Mouse (Mus musculus): ENCODE measurements around the gene Cblc. TPM values are rescaled to one million over a fixed set of nuclear protein-coding genes. Genes with fewer than 3 reads are reported as not detected.

The Cblc gene
- polyA plus RNA-seq, 1 experiment from 2014 or later = not detected

DNA sequence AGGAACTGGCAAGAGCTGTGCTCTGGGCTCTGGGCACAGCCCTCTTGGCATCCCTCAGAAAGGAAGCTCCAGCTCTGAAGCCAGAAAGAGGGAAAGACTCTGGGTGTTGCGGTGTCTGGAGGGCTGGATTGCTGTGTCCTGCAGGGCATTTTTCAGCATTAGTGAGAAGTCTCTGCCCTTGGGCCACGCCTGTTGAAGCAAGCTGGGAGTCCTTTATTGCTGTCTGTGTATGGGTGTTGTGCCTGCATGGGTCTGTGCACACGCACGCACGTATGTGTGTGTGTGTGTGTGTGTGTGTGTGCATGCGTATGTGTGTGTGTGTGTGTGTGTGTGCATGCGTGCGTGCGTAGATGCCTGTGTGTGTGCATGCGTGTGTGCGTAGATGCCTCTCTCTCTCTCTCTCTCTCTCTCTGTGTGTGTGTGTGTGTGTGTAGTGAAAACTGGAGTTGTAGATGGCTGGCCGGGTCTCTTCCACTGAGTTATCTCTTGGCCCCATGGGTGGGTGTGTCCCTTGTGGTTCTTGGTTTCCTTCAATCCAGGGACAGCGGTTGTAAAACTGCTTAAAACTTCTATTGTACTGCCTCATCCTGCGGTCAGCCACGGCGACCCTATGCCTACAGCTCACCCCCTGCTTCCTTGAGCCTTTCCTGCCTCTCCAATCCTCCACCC is 60.1 kb downstream of the Cblc start:
- ATAC-seq (no peak), DNase-seq (ENCODE audit: low spot score) (no peak)
- H3K36me3 ChIP-seq (ENCODE audit: control insufficient read depth, insufficient read depth, low read length) = peaks cover 53% of the 10 kb centered on the region
- no peaks in the 10 kb centered on the region for H3K4me1 ChIP-seq (ENCODE audit: control insufficient read depth, insufficient read depth, low read length)
- 97% methylated on average over 16 of the region's 16 CpGs for WGBS
- H3K4me2 ChIP-seq (ENCODE audit: low read length) = no peak overlapping the region
- no peaks in the 10 kb centered on the region for H3K9me3 ChIP-seq (replicated peaks; ENCODE audit: control insufficient read depth, low read length)
- H3K27me3 ChIP-seq (replicated peaks; ENCODE audit: control insufficient read depth, insufficient read depth, low read length) = no peaks in the 10 kb centered on the region
- no peak overlapping the region for H3K4me3 ChIP-seq (ENCODE audit: low read depth, low read length)
- no peak overlapping the region for H3K9ac ChIP-seq (ENCODE audit: low read length)
- H3K27ac ChIP-seq (ENCODE audit: low read depth, low read length) = no peak overlapping the region

- Histone ChIP-seq H3K4me1 (ENCODE audit: control insufficient read depth, insufficient read depth, low read length) (no peaks in the 10 kb centered on the region), H3K27me3 (replicated peaks; ENCODE audit: control insufficient read depth, insufficient read depth, low read length) (no peaks in the 10 kb centered on the region), H3K27ac (ENCODE audit: low read depth, low read length) (no peak overlapping the region), H3K9ac (ENCODE audit: low read length) (no peak overlapping the region), H3K36me3 (ENCODE audit: control insufficient read depth, insufficient read depth, low read length) (peaks cover 75% of the 10 kb centered on the region), H3K4me3 (ENCODE audit: low read depth, low read length) (no peak overlapping the region), H3K9me3 (replicated peaks; ENCODE audit: control insufficient read depth, low read length) (no peaks in the 10 kb centered on the region), H3K4me2 (ENCODE audit: low read length) (no peak overlapping the region)
- ATAC-seq (no peak), DNase-seq (ENCODE audit: low spot score) (no peak)
- WGBS = 85% methylated on average over 10 of the region's 10 CpGs
Measured at GRCm38 (mm10) chr7:19734178-19734666, 62.4 kb downstream of the Cblc start.

Other genes with a start within 250 kb of the Cblc start
- 12.6 and 13.5 TPM in 2 replicates for gene Ppp1r37, start 233.7 kb downstream of the Cblc start, polyA plus RNA-seq (2014; fragmentation: Nextera tagmentation; extraction: Ambion mirVana)
- 0.15 TPM in 1 of 2 replicates, not detected in the other for gene Zfp296, start 219.5 kb downstream of the Cblc start, polyA plus RNA-seq (2014; fragmentation: Nextera tagmentation; extraction: Ambion mirVana)
- gene Gemin7, start 219.2 kb downstream of the Cblc start, polyA plus RNA-seq (2014; fragmentation: Nextera tagmentation; extraction: Ambion mirVana) = 134 and 146 TPM in 2 replicates
- 27.1 and 40.1 TPM in 2 replicates for gene Clasrp, start 192.3 kb downstream of the Cblc start, polyA plus RNA-seq (2014; fragmentation: Nextera tagmentation; extraction: Ambion mirVana)
- 2.8 and 3.0 TPM in 2 replicates for gene Relb, start 167.4 kb downstream of the Cblc start, polyA plus RNA-seq (2014; fragmentation: Nextera tagmentation; extraction: Ambion mirVana)
- 86.4 and 94.9 TPM in 2 replicates for gene Clptm1, start 131.8 kb downstream of the Cblc start, polyA plus RNA-seq (2014; fragmentation: Nextera tagmentation; extraction: Ambion mirVana)
- not detected in 2 replicates for gene Apoc2, start 118.9 kb downstream of the Cblc start, polyA plus RNA-seq (2014; fragmentation: Nextera tagmentation; extraction: Ambion mirVana)
- not detected in 2 replicates for gene Gm44805, start 115.4 kb downstream of the Cblc start, polyA plus RNA-seq (2014; fragmentation: Nextera tagmentation; extraction: Ambion mirVana)
- gene Apoc4, start 115.3 kb downstream of the Cblc start, polyA plus RNA-seq (2014; fragmentation: Nextera tagmentation; extraction: Ambion mirVana) = not detected in 2 replicates
- gene Apoc1, start 104.1 kb downstream of the Cblc start, polyA plus RNA-seq (2014; fragmentation: Nextera tagmentation; extraction: Ambion mirVana) = 1.0 and 1.4 TPM in 2 replicates
- gene Apoe, start 97.6 kb downstream of the Cblc start, polyA plus RNA-seq (2014; fragmentation: Nextera tagmentation; extraction: Ambion mirVana) = 261 and 304 TPM in 2 replicates
- gene Tomm40, start 81.4 kb downstream of the Cblc start, polyA plus RNA-seq (2014; fragmentation: Nextera tagmentation; extraction: Ambion mirVana) = 86.3 and 109 TPM in 2 replicates
- gene Nectin2, start 46.3 kb downstream of the Cblc start, polyA plus RNA-seq (2014; fragmentation: Nextera tagmentation; extraction: Ambion mirVana) = 33.0 and 39.7 TPM in 2 replicates
- 5.8 and 7.6 TPM in 2 replicates for gene Bcam, start 25.8 kb downstream of the Cblc start, polyA plus RNA-seq (2014; fragmentation: Nextera tagmentation; extraction: Ambion mirVana)
- gene Bcl3, start 26.0 kb upstream of the Cblc start, polyA plus RNA-seq (2014; fragmentation: Nextera tagmentation; extraction: Ambion mirVana) = 0.75 TPM in 1 of 2 replicates, not detected in the other
- gene Gm19345, start 55.2 kb upstream of the Cblc start, polyA plus RNA-seq (2014; fragmentation: Nextera tagmentation; extraction: Ambion mirVana) = 5.6 and 7.1 TPM in 2 replicates
- gene Ceacam16, start 64.5 kb upstream of the Cblc start, polyA plus RNA-seq (2014; fragmentation: Nextera tagmentation; extraction: Ambion mirVana) = not detected in 2 replicates
- not detected in 2 replicates for gene Ceacam19, start 91.2 kb upstream of the Cblc start, polyA plus RNA-seq (2014; fragmentation: Nextera tagmentation; extraction: Ambion mirVana)
- gene Pvr, start 124.4 kb upstream of the Cblc start, polyA plus RNA-seq (2014; fragmentation: Nextera tagmentation; extraction: Ambion mirVana) = 3.2 and 5.0 TPM in 2 replicates
- gene Igsf23, start 153.9 kb upstream of the Cblc start, polyA plus RNA-seq (2014; fragmentation: Nextera tagmentation; extraction: Ambion mirVana) = not detected in 2 replicates
- not detected in 2 replicates for gene Ceacam20, start 168.6 kb upstream of the Cblc start, polyA plus RNA-seq (2014; fragmentation: Nextera tagmentation; extraction: Ambion mirVana)
- not detected in 2 replicates for gene Nlrp9b, start 194.7 kb upstream of the Cblc start, polyA plus RNA-seq (2014; fragmentation: Nextera tagmentation; extraction: Ambion mirVana)

Data from forebrain, embryonic 14.5 days (tissue).